Mouse (Mus musculus): ENCODE measurements around the gene Proser2.

The Proser2 gene

DNA sequence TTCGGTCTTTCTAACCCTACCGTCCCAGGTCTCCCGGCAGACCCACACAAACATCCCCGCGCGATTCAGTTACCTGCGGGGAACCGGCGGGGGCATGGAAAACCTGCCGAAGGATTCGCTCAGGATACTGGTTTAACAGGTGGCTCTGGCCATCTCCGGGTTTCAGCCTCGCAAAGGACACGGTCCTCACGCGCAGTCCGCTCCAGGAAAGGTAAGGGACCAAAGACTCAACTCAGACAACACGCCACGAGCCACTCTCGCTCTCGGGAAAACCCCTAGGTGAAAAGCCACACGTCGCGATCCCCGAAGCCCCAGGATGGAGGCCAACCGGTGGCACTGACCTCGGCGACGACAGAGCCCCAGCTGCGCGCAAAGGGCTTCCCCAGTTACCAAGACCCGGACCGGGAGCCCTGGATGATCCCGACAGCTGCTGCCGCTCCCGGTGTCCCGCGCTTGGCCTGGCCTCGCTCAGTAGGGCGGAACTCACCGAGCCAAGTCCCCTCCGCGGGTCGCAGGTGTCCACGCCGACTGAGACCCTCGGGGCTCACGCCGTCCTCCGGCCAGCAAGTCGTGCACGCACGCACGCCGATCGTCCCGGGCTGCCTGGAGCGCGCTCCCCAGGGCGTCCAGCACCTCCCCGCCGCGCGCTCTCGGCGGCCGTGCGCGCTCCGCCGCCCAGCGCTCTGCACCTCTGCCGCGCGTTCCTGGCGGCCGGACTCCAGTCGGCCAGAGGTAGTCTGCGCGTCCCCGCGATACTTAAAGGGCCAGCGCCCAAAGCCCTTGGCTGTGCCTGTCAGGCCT is at the start of gene Proser2:
Proser2 (minus strand) TSS at position 657 of the 801 bp plus-strand sequence.
- peak; percentile 43 for DNase-seq (ENCODE audit: low read depth)

DNA sequence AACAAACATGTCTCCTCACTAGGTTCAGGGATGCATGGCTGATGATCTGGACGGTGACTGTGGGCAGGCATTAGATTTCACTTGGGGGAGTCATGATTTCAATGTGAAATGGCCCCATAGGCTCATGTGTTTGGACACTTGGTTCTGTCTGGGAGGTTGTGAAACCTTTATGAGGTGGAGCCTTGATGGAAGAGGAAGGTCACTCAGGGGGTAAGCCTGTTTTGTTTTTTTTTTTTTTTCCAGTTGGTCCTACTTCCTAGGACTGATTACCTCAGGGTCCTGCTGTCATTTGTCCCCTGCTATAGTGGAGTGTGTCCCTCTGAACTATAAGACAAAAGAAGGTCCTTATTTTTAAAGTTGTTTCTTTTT is 49.7 kb upstream of the Proser2 start:
- no peak for DNase-seq (ENCODE audit: low read depth)

DNA sequence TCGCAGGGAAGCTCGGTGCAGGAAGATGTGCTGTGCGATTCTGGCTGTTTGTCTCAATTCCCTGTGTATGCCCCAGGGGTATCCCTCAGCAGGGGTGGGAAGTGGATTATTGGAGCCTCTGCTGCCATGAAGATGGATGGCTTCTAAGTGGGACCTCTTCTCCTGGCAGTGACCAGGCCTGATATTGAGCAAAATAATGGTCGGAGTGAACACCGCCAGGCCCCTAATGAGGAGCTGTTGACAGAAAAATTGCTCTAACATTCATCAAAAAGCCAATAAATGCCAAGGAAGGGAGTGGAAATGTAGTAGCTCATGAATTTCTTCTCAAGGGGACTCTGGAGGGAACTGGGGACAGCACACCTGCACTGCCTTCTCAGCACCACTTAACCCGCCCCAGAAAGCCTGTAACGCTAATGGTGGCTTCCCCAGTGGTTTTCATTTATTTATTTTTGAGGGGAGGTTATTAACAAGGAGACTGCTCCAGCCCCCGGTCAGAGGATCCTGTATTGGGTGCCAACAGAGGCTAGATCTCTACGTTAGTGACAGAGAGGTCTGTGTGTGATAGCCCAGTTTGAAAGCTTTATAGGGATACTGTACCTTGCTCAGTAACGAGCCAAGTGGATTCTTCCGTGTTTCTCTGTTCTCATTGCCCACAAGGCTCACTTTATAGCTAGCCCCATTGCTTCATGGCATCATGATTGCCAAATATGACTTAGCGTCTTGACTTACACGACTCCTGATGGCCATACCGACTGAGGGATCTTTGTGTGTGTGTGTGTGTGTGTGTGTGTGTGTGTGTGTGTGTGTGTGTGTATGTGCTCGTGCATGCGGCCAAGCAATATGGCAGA is 49.1 kb upstream of the Proser2 start:
- no peak for DNase-seq (ENCODE audit: low read depth)

DNA sequence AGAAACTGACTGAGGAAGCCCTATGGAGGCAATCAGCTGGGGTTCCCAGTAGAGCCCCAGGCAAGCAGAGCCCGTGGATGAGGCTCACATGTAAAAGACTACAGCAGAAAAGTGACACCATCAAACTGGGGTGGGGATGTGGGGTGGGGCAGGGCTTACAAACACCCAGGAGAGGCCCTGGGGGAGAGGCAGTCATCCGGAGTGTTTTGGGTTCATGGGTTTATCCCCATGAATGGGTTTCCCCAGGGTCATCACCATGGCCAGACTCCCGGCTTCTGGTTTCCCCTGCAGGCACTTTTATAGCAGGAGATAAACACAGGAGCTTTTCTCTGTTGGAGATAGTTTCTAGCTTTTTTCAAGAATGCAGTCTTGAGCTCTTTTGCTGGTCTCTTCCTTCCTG is 43.0 kb upstream of the Proser2 start:
- DNase-seq (ENCODE audit: low read depth) = no peak

DNA sequence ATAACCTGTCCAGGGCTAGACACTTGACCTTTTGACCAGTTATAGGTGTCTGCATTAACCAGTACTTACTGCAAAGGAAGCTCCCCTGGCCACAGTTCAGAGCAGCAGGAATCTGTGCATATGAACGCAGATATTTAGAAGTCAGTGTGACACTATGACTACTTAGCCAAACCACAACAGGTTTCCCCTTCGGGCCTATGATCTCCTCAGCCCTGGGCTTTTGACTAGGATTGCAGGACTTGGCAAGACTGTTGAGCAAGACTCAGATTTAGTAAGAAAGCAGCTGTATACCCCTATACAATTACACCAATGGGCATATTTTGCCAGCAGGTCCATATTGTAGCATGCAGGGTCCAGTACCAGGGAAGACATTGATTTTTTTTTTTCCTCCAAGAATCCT is 38.5 kb upstream of the Proser2 start:
- no peak for DNase-seq (ENCODE audit: low read depth)

DNA sequence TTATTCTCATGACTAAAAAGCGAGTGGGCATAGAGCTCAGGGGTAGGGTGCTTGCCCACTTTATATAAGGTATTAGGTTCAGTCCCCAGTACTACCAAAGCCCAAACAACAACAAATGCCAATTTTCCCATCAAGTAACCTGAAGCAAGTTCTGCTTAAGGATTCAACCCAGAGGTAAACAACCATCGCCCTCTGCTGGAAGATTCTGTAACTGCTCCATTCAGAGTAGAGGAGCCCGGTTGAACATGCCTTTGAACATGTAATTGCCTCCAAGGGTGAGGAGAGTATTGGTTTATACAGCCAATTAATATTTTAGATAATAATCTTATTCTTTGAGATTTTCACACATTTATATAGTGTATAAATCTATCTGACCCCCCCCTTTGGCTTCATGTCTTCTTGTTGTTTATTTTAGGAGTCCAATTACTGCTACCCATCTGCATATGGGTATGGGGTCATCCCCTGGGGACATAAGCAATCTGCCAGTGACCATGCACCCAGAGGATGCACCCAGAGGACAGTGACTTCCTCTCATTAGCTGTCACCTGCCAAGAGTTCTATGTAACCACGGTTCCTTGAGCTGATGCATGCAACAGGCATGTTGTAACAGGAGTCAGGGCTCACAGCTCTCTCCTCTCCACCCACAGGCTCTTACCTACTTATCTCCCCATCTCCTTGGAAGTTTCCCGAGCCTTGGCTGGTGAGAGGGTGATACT is 38.0 kb upstream of the Proser2 start:
- peak; percentile 66 for DNase-seq (ENCODE audit: low read depth)

DNA sequence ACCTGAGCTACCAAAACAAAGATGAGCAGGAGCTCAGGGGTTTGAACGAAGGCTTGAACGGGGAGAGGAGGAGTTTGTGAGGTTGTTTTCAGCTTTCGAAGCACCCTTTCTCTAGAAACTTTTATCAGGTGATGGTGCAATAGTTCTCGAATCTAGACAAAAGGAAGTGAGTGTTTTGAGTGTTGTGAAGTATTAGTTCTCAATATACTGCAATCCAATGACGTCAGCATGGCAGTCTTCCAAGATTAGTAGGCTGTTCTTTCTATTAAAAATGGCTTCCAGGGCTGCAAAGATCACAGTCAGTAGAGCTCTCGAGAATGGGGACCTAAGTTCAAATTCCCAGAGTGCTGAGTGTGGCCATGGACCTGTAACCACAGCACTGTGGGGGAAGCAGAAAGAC is 35.8 kb upstream of the Proser2 start:
- no peak for DNase-seq (ENCODE audit: low read depth)

DNA sequence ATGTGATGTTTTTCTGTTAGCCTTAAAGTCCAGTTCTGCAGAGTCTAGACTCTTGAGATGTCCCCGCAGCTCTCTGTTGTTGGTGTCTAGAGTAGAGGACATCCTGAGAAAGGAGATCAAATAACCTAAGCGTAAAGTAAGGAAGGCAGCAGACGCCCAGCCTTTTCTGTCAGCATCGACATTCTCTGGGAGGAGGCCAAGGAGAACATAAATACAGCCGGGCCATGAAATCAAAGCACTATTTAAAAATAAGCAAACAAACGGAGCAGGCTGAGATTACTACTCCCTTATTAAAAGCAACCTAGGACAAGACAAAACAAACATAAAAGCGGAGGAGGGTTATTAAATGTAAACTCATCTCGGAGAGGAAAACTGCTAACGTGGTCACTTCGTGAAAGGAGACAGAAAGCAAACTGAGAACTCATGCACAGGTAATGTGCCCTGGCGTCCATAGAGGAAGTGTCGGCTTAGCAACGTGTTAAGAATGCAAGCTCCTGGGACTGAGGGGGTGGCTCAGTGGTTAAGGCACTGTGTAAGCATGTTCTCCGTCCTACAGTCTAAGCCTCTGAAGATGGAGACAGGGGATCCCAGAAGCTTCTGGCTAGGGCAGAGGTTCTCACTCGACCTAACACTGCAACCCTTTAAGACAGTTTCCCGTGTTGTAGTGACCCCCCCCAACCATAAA is 34.7 kb upstream of the Proser2 start:
- no peak for DNase-seq (ENCODE audit: low read depth)

DNA sequence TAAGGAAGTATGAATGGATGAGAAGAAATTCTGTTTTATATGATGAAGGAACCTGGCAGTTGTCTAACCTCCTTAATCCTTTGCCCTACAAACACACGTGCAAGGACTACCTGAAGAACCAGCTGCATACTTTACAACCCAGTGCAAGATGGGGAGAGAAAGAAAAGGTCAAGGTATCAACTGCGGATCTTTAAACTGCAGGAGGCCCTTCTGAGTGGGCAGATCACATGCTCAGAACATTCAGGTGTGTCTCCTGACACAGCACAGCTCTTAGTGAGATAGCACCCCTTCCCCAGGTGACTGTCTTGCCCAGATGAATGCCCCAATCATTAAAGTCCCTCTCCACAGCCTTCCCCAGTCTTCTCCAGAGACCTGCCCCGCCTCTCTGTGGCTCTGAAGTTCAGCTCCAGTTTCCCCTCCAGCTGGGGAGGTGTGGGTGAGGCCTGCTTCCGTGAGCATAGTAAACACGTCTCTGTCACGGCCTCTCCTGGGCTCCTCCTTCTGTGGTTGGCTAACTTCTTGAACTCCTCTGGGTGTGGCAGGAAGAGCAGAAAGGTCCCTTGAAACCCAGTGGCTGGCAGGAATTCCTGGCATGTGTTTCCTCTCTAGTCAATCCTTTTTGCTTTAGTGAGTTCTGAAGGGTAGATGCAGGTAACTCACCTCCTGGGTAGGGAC is 32.5 kb upstream of the Proser2 start:
- DNase-seq (ENCODE audit: low read depth) = no peak

DNA sequence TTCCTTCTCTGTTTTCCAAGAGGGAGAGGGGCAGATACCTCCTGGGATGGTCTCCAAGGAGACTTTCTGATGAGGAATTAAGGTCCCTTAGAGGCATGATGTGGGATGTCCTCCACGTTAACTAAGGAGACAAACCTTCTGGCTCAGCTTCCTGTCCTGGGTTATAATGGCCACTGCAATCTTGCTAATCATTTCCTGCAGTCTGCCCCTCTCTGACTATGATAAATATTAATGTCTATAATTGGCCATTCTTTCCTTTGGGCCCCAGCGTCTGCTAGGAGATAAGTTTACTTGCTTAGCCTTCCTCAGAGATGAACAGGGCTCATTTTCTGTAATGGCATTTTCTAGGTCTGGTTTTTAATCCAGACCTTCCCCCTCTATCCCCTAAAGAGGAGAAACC is 29.7 kb upstream of the Proser2 start:
- DNase-seq (ENCODE audit: low read depth) = no peak

DNA sequence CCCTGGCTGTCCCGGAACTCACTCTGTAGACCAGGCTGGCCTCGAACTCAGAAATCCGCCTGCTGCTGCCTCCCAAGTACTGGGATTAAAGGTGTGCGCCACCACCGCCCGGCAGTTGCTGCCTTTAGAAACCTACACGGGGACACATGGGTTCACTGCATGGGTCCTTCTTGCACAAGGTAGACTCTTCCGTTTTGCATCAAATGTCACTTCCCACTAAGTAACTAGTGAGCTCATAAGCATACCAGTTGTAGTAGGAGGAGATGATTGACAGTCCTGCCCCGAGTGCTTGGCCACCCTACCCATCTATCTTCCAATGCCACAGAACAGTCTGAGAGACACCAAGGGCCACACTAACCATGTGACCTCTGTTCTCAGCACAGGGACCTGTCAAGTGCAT is 29.2 kb upstream of the Proser2 start:
- DNase-seq (ENCODE audit: low read depth) = no peak

DNA sequence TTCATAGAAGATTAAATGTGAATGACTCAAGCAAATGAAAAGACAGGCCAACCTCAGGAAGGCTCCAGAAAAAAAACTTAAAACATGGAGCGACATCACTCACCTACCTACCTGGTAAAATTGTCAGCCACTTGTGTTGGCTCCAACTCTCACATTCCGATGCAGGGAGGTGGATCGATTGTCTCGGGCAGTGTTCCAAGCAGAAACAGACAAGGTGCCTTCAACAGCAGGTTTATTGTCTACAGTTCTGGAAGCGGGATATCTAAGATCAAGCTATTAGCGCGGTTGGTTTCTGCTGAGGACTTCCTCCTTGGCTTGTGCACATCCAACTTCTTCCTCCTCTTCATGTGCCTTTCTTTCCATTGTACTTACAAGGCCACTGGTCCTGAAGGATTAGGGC is 27.6 kb upstream of the Proser2 start:
- no peak for DNase-seq (ENCODE audit: low read depth)

DNA sequence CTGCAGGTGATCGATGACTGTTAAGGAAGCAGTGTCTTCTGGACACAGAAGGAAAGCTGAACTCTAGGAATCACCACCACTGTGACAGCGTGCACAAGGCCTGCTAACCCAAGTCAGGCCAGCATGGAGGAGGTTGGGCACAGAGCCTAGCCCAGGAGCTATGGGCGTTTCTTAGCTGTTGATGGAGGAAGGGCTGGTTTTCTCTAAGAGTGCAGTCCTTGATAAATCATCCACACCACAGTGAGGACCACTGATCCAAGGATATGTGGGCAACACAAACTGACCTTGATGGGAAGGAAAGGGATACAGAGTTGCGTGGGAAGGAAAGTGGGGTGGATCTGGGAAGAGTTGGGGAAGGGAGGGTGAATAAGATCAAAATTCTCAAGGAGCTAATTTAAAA is 27.2 kb upstream of the Proser2 start:
- DNase-seq (ENCODE audit: low read depth) = no peak

DNA sequence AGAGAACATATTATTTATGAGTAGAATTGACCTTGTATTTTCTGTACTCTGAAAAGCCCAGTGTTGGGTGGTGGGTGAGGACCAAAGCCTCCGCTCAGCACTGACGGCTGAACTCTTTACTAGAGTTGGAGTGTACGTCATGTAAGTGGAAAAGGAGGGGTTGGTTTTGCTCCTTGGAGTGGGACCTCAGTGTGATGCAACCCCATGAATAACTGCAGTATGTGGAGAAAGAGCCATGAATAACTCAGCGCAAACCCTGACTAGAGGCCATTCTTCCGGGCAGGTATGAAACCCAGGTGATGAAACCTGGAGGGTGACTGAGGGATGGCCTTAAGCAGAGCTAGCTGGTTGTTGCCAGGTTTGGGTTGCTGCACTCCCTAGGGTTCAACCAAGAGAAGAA is 19.8 kb upstream of the Proser2 start:
- no peak for DNase-seq (ENCODE audit: low read depth)

DNA sequence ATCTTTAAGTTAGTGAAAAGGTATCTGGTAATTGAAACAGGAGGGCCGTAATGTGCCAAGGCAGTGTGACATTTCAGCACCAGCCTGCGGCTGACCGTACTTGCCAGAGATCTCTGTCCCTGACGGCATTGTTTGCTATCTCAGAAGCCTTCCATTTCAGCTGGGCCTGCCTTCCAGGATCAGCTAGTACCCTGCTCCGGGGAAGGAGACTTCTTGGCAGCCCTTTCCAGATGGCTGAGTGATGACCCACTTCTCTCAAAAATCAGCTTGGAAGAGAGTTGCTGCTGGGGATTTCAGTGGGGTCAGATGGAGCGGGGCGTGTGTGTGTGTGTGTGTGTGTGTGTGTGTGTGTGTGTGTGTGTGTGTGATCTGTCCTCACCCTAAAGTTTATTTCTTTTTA is 16.9 kb upstream of the Proser2 start:
- no peak for DNase-seq (ENCODE audit: low read depth)

DNA sequence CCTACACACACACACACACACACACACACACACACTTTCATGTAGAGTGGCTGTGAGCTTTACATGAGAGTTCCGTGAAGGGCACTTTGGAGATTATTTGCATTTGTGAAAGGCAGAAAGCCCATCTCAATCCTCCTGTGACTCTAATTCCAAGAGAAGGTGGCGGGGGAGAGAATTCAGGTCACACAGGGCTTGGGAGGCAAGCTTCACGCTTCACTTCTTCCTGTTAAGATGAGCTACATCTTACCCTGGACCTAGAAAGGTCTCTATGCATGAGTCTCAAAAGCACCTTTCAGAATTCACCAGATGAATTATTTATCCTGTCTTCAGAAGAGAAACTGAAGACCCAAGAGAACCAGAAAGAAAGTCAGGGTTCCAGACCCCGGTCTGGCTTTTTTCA is 16.2 kb upstream of the Proser2 start:
- no peak for DNase-seq (ENCODE audit: low read depth)

DNA sequence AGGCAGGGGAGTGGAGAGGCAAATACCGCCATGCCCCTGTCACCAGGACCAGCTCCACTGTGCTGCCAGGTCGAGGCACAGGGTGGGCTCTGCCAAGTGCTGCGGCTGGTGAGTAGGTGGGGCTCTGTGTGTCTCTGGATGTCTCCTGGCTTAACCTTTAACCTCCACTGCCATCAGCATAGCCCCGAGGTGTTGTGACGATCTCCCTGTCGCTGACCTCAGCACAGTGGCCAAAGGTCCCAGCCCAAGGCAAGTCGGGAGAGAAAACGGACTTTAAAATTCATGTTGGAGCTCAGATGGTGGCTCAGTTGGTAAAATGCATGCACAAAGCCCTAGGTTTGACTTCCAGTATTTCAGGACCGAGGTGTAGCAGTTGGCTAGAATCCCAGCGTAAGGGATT is 15.6 kb upstream of the Proser2 start:
- DNase-seq (ENCODE audit: low read depth) = no peak

DNA sequence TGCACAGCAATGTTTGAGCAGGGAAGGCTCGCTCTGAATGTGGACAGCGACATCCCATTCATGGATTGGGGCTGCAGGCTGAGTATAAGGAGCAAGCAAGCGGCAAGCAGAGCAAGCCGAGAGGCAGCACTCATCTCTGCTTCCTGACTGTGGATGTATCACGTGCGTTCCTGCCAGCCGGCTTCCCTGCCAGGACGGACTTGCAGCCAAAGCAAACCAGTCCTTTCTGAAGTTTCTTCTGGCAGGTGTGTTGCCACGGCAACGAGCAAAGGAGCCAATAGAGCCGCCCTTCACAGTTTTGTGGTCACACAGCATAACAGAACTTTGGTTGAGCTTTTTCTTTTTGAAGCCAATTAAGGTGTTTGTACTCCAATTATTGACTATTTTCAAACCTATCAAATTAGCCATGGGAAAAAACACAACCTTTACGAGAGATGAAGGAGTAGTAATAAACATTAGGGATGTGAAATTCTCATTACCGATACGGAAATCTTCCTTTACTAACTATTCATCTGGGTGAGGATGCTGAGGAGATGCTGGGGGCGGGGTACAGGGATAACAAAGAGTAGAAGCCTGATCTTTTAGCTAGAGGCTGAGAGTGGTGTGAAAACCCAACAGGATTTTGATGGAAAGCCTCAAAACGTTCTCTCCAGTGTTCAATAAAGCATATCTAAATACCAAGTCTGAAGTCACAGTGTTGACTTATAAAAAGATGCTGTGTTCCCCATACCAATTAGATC is 13.1 kb upstream of the Proser2 start:
- no peak for DNase-seq (ENCODE audit: low read depth)

DNA sequence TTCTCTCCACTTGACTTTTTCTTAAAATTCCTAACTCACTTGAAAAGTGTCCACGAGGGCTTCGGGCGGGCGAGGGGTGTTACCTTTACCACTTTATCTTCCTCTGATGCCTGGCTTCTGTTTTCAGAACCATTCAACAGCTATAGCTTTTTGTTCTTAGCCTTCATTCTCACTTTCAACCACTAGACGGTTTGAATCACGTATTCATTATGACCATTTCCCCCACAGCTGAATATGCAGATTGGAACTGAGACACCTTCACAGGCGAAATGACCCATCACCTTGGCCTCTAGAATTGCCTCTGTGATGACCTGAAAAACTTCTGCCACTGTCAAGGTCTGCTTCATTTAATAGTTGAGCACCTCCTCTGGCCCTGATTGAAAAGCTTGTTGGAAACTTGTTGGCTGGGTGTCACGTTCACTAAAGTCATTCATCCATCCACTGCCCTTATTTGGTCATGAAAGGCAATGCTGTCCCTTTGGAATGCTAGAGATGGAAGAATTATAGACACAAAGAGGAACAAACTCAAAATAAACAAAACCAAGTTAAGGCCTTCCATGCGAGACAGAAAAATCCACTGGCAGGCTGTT is 10.7 kb upstream of the Proser2 start:
- DNase-seq (ENCODE audit: low read depth) = no peak

DNA sequence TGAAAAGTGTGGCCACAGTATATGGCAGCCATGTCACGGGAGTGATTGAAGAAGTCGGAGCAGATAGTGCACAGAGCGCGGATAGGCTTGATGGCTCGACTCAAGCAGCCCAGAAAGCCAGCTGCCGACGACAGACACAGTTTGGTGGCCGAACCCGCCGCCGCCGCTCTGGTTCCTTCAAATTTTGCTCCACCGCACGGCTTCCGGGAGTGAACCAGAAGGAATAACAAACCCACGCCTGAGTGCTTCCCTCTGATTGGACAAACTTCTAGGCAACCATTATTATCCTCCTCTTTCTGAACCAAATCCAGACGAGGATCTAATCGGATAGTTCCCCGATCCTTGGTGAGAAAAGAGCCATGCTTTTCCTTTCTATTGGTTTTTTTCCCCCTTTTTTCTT is 3.9 kb upstream of the Proser2 start:
- DNase-seq (ENCODE audit: low read depth) = no peak

DNA sequence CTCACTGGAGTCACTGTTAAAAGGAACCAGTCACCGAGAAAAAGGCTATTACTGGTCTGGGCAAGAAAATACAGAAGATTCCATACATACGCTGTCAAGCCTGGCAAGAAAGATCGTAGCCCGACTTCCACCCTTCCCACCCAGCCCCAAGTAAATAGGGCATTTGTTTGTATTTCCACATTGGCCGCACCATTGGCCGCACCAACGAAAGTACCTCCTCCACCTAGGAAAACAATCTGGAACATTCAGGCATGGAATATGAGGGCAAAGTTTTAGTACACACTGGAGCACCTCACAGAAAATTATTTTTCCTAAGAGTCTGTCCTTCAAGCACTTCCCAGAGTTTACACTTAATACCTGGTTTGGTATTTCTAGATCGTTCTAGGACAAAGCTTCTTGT is 1.1 kb downstream of the Proser2 start:
- DNase-seq (ENCODE audit: low read depth) = no peak
